Mouse (Mus musculus) CH12.LX (cell line): ENCODE results near the gene Gstt4. TPM values are rescaled to one million over a fixed set of nuclear protein-coding genes. Genes with fewer than 3 reads are reported as not detected.

ENCODE experiments used
- DNase-seq: peaks from one replicate; pipeline ENCODE4 v3.0.0-alpha.2; 2013; ENCODE audit errors: extremely low read depth
- H3K27ac ChIP-seq: 2 replicates; pipeline ENCODE4 v1.5.1; 2012; ENCODE audit warnings: low read depth, mild to moderate bottlenecking, control low read depth, moderate library complexity; ENCODE audit not compliant: insufficient read depth
- H3K27me3 ChIP-seq: replicated peaks from 2 replicates; pipeline ENCODE3; 2012; ENCODE audit warnings: inconsistent platforms
- H3K36me3 ChIP-seq, 2 experiments: replicated peaks in 1 of 2; 2 replicates each; pipeline versions ENCODE3 to v1.6.1; 2012; ENCODE audit warnings: inconsistent platforms in 1 of 2, low read length in 1 of 2, mild to moderate bottlenecking in 1 of 2, mixed read lengths in 1 of 2, moderate library complexity in 1 of 2; ENCODE audit not compliant: control insufficient read depth in 1 of 2, insufficient read depth in 1 of 2
- H3K4me1 ChIP-seq, 2 experiments: 2 replicates each; pipeline ENCODE4 v1.6.1; 2012; ENCODE audit warnings: inconsistent platforms in 1 of 2, moderate library complexity in 1 of 2; ENCODE audit not compliant: insufficient read depth in 2 of 2, control insufficient read depth in 1 of 2
- H3K4me2 ChIP-seq: 2 replicates; pipeline ENCODE4 v1.6.1; 2012; ENCODE audit warnings: low read depth, mild to moderate bottlenecking, control low read depth; ENCODE audit not compliant: poor library complexity, insufficient read depth, severe bottlenecking
- H3K4me3 ChIP-seq, 3 experiments: fragments of 150-350 bp in 1 of 3; sonication (generic) in 1 of 3; replicated peaks in 1 of 3; 2 replicates each; pipeline versions ENCODE3 to v1.5.1; 2011 to 2012; ENCODE audit warnings: low read depth in 2 of 3, low read length in 2 of 3, mild to moderate bottlenecking in 2 of 3, moderate library complexity in 2 of 3, control low read depth in 1 of 3, improper control_type of control experiment in 1 of 3, inconsistent platforms in 1 of 3, mixed read lengths in 1 of 3; ENCODE audit not compliant: poor library complexity in 1 of 3
- H3K79me2 ChIP-seq: replicated peaks from 2 replicates; pipeline ENCODE4 v1.6.1; 2012; ENCODE audit warnings: mild to moderate bottlenecking, moderate library complexity; ENCODE audit not compliant: control insufficient read depth, poor library complexity, insufficient read depth, severe bottlenecking; ENCODE audit errors: extremely low read depth
- H3K9ac ChIP-seq: 2 replicates; pipeline ENCODE4 v1.6.1; 2012; ENCODE audit warnings: low read depth, mild to moderate bottlenecking, control low read depth, moderate library complexity; ENCODE audit not compliant: insufficient read depth
- H3K9me3 ChIP-seq: replicated peaks from 2 replicates; pipeline ENCODE3; 2012; ENCODE audit warnings: low read length, inconsistent platforms, mixed read lengths
- BHLHE40 ChIP-seq: IDR thresholded peaks from 2 replicates; pipeline ENCODE4 v1.6.1; 2011; ENCODE audit warnings: mild to moderate bottlenecking, low read depth, low read length, improper control_type of control experiment
- CHD2 ChIP-seq: IDR thresholded peaks from 2 replicates; pipeline ENCODE4 v1.6.1; 2011; ENCODE audit warnings: low read length, improper control_type of control experiment
- EP300 ChIP-seq: IDR thresholded peaks from 2 replicates; pipeline ENCODE4 v1.6.1; 2011; ENCODE audit warnings: low read length, improper control_type of control experiment
- ETS1 ChIP-seq: conservative IDR thresholded peaks from 2 replicates; pipeline ENCODE4 v1.6.1; 2012; ENCODE audit warnings: low read depth, mild to moderate bottlenecking, inconsistent platforms, low read length, improper control_type of control experiment, moderate library complexity
- IRF4 ChIP-seq: IDR thresholded peaks from 2 replicates; pipeline ENCODE4 v1.6.1; 2014; ENCODE audit warnings: low read depth, mild to moderate bottlenecking, inconsistent platforms, low read length, improper control_type of control experiment
- JUN ChIP-seq: IDR thresholded peaks from 2 replicates; pipeline ENCODE4 v1.6.1; 2011; ENCODE audit warnings: low read depth, mild to moderate bottlenecking, low read length, improper control_type of control experiment, moderate library complexity; ENCODE audit not compliant: insufficient read depth
- JUND ChIP-seq: conservative IDR thresholded peaks from 2 replicates; pipeline ENCODE4 v1.6.1; 2011; ENCODE audit warnings: low read depth, low read length, improper control_type of control experiment
- MEF2A ChIP-seq: IDR thresholded peaks from 2 replicates; pipeline ENCODE4 v1.6.1; 2014; ENCODE audit warnings: low read depth, mild to moderate bottlenecking, inconsistent platforms, low read length, improper control_type of control experiment, borderline replicate concordance
- MYC ChIP-seq: IDR thresholded peaks from 2 replicates; pipeline ENCODE4 v1.6.1; 2011; ENCODE audit warnings: low read depth, mild to moderate bottlenecking, improper control_type of control experiment, low read length
- PAX5 ChIP-seq: IDR thresholded peaks from 2 replicates; pipeline ENCODE4 v1.6.1; 2012; ENCODE audit warnings: low read length, inconsistent platforms, mixed read lengths
- SIN3A ChIP-seq: IDR thresholded peaks from 2 replicates; pipeline ENCODE4 v1.6.1; 2012; ENCODE audit warnings: low read length, improper control_type of control experiment, inconsistent platforms
- SMC3 ChIP-seq: IDR thresholded peaks from 2 replicates; pipeline ENCODE4 v1.6.1; 2011; ENCODE audit warnings: low read depth, low read length, improper control_type of control experiment
- TCF12 ChIP-seq: IDR thresholded peaks from 2 replicates; pipeline ENCODE4 v1.6.1; 2014; ENCODE audit warnings: low read depth, mild to moderate bottlenecking, inconsistent platforms, low read length, improper control_type of control experiment
- UBTF ChIP-seq: IDR thresholded peaks from 2 replicates; pipeline ENCODE4 v1.6.1; 2012; ENCODE audit warnings: low read depth, mild to moderate bottlenecking, inconsistent platforms, low read length, improper control_type of control experiment, moderate library complexity
- USF1 ChIP-seq: IDR thresholded peaks from 2 replicates; pipeline ENCODE4 v1.6.1; 2014; ENCODE audit warnings: low read depth, mild to moderate bottlenecking, inconsistent platforms, low read length, improper control_type of control experiment
- USF2 ChIP-seq: conservative IDR thresholded peaks from 2 replicates; pipeline ENCODE4 v1.6.1; 2011; ENCODE audit warnings: low read depth, low read length, improper control_type of control experiment
- dilution Hi-C: fragments of 300-500 bp; cut with MboI; formaldehyde crosslinking; loops from 2 replicates; pipeline ENCODE4 v1.14.3; 2020; ENCODE audit warnings: low sequenced_read_pairs; ENCODE audit not compliant: extremely low pct_unique_long_range_greater_than_20kb, extremely low pct_ligation_motif_present
- in situ Hi-C: fragments of 300-500 bp; cut with MboI; formaldehyde crosslinking; loops from 3 replicates; pipeline ENCODE4 v1.14.3; 2019; ENCODE audit warnings: low sequenced_read_pairs, low pct_ligation_motif_present, low pct_unique_long_range_greater_than_20kb, mixed read lengths
- polyA plus RNA-seq: library from polyadenylated mRNA; unstranded; fragments of >175 nt; gene quantifications from 2 replicates; pipeline ENCODE4 v1.2.1, GENCODE M21; 2012; ENCODE audit warnings: low read depth; ENCODE audit not compliant: insufficient read length
- total RNA-seq, 2 experiments: library from RNA; depleted of rRNA; stranded (reverse); fragments of 300-350 nt in 1 of 2; fragments of >200 nt in 1 of 2; gene quantifications; 2 replicates each; pipeline ENCODE4 v1.2.3; 2012 to 2014

The Gstt4 gene
- total and polyA plus RNA-seq, 3 experiments = 0.21 to 0.80 (median 0.42) TPM

DNA sequence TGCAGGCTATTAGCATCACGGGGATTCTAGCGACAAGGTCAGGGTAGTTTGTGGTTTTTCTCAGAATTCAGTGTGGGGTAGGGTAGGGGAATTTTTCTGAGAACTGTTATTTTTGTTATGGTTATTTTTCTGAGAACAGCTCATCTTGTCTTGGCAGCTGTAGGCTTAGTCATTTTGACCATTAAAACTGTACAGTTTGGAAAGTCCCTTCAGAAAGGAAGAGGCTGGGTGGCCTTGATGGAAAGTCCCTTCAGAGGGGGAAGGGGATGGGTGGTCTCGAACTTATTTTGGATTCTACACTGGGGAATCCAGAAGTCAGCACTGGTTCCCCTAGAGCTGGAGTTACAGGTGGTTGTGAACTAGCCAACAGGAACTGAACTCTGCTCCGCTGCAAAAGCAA lies 2.2 kb upstream of the Gstt4 start:
- in situ Hi-C loops = no loop called here
- H3K79me2 ChIP-seq = no peaks in the 10 kb centered on the region

GRCm38 (mm10) chr10:75823782-75824181 lies 1.4 kb upstream of the Gstt4 start:
- H3K4me1 ChIP-seq = peaks cover 0 to 39% of the 10 kb centered on the region in 2 experiments; a peak in 2 of 4 replicates
- no peak overlapping the region for H3K4me3 ChIP-seq
- H3K27ac ChIP-seq = peak overlapping the region; percentile 92
- H3K27me3 ChIP-seq = no peaks in the 10 kb centered on the region
- TF ChIP-seq USF2 = no peak
- TF ChIP-seq, all 38 proteins: peak for 0
- Histone ChIP-seq H3K9me3 (peaks cover 49% of the 10 kb centered on the region), H3K9ac (no peak overlapping the region), H3K4me2 (no peak overlapping the region), H3K79me2 (no peaks in the 10 kb centered on the region), H3K36me3 (peaks cover 0 to 11% of the 10 kb centered on the region in 2 experiments)
- dilution Hi-C loops (no loop called here), in situ Hi-C loops (no loop called here)
- no peak for DNase-seq

More for the DNA sequence above, 2.2 kb upstream of the Gstt4 start:
- no peak for TF ChIP-seq USF1
- TF ChIP-seq SIN3A = peak; percentile 78; the same call in 1 of the 2 replicates
- TF ChIP-seq TCF12 = peak; percentile 96
- peak; percentile 58; the same call in 1 of the 2 replicates for TF ChIP-seq ETS1
- TF ChIP-seq BHLHE40 = peak; percentile 74
- TF ChIP-seq UBTF = no peak
- no peak for TF ChIP-seq PAX5
- peak; percentile 93 for TF ChIP-seq CHD2
- no peak; the same call in 1 of the 2 replicates for TF ChIP-seq SMC3
- TF ChIP-seq MEF2A = peak; percentile 85
- peak; percentile 85 for TF ChIP-seq IRF4
- no peak for TF ChIP-seq USF2
- peak; percentile 93 for TF ChIP-seq JUN
- TF ChIP-seq EP300 = peak; percentile 97
- peak; percentile 93 for TF ChIP-seq JUND
- 0 out of 2 replicates have a peak, but pooled peaks have one; percentile 27 for TF ChIP-seq MYC
- peaks cover 0 to 43% of the 10 kb centered on the region in 2 experiments; a peak in 2 of 4 replicates for H3K4me1 ChIP-seq
- DNase-seq = peak; percentile 90
- H3K9ac ChIP-seq = no peak overlapping the region
- no peak overlapping the region for H3K4me2 ChIP-seq
- dilution Hi-C loops = no loop called here
- no peak overlapping the region for H3K4me3 ChIP-seq
- peaks cover 49% of the 10 kb centered on the region for H3K9me3 ChIP-seq
- H3K36me3 ChIP-seq = peaks cover 0 to 11% of the 10 kb centered on the region in 2 experiments
- no peaks in the 10 kb centered on the region for H3K27me3 ChIP-seq
- H3K27ac ChIP-seq = peak overlapping the region; percentile 93; the same call in 1 of the 2 replicates
